Mouse (Mus musculus) G1E (cell line): ENCODE data around the gene Des.

Experiments
- CTCF ChIP-seq: IDR thresholded peaks from 2 replicates; pipeline ENCODE4 v1.5.1; 2012; ENCODE audit warnings: low read depth, low read length, inconsistent platforms, mixed read lengths
- POLR2AphosphoS5 ChIP-seq: IDR thresholded peaks from 2 replicates; pipeline ENCODE4 v1.6.1; 2012; ENCODE audit warnings: low read depth, low read length, inconsistent platforms; ENCODE audit not compliant: insufficient replicate concordance
- TAL1 ChIP-seq: conservative IDR thresholded peaks from 2 replicates; pipeline ENCODE4 v1.6.1; 2012; ENCODE audit warnings: low read depth, low read length, inconsistent platforms, mixed read lengths

DNA sequence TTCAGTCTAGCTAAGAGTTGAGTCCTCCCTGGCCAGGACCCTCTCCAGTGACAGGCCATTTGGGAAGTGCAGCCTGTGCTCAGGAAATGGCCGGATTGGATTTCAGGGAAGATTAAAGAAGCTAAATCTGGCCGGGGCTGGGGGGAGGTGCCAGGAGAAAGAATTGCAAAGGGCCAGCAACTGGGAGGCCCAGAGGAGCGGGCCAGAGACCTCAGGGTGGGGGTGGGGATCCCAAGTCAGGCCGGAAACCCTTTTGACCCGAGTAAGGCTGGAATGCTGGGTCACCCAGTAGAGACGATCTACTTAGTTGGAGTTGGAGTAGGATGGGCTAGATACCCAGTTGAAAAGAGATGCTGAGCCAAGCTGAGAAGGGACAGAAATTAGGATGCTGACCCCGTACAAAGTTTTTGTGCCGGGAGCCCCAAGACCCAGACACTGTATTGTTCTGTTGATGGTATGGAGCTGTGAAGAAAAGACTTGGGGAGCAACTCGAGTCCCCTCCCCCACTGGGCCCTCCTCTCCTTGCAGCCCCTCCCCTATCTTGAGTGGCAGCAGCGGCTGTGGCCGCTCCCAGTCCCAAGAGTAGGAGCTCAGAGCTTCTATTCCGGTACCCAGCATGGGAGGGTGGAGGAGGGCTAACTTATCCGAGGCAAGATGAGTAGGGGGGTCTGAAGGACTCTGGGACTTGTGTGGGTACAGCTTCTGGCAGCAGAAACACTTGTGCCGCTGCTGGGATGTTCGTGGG is 15.7 kb upstream of the Des start:
- TF ChIP-seq CTCF (no peak), TAL1 (no peak), POLR2AphosphoS5 (no peak)
